Mouse (Mus musculus) heart, adult 2 months (tissue): ENCODE measurements around the gene Qars.

Experiments used
- CTCF ChIP-seq: fragments of 200-600 bp; IDR thresholded peaks from 2 replicates; pipeline ENCODE4 v1.8.1; 2022; ENCODE audit warnings: antibody characterized with exemption, mild to moderate bottlenecking, moderate library complexity
- POLR2A ChIP-seq: fragments of 200-500 bp; IDR thresholded peaks from 2 replicates; pipeline ENCODE4 v1.6.1; 2011; ENCODE audit warnings: mild to moderate bottlenecking, low read depth, low read length, control low read depth; ENCODE audit not compliant: insufficient read depth

DNA sequence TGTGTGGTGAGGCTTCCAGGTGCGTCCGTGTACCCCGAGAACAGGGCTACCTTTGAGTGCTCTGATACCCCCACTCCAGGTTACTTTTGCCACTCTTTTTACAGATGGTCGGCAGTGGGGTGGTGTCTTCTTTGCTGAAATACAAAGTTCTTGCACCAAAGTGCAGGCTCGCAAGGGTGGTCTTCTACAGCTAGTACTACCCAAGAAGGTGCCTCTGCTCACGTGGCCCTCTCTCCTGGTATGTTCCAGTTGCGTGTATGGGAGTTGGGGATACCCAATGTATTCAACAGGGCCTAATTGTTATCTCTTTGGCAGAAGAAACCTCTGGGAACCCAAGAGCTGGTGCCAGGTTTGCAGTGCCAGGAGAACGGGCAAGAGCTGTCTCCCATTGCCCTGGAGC is 14.3 kb upstream of the Qars start:
- TF ChIP-seq POLR2A (no peak), CTCF (no peak)
